Mouse (Mus musculus): ENCODE measurements at regions not wholly inside any gene's neighbourhood (a gene's known extent, or its start where the extent isn't known, plus 50 kb on each side); places are given as distances from the start of the nearest gene placed in this dataset.

GRCm38 (mm10) chr10:117542351-117542750 lies 86.9 kb upstream of the Cpm start:
- DNase-seq (ENCODE audit: low read depth, low spot score), result no peak

- no peak for DNase-seq (ENCODE audit: low read depth, low spot score)
Observed at GRCm38 (mm10) chr10:117541487-117541886, 87.8 kb upstream of the Cpm start.

GRCm38 (mm10) chr10:117540747-117541398 lies 88.4 kb upstream of the Cpm start:
- no peak for DNase-seq (ENCODE audit: low read depth, low spot score)

GRCm38 (mm10) chr10:117540112-117540594 lies 89.1 kb upstream of the Cpm start:
- DNase-seq (ENCODE audit: low read depth, low spot score), result no peak

- DNase-seq (ENCODE audit: low read depth, low spot score), result no peak
Observed at GRCm38 (mm10) chr10:117539532-117539931, 89.8 kb upstream of the Cpm start.

GRCm38 (mm10) chr10:117538725-117539124 lies 90.6 kb upstream of the Cpm start:
- DNase-seq (ENCODE audit: low read depth, low spot score), result no peak

GRCm38 (mm10) chr10:117536769-117537599 lies 92.3 kb upstream of the Cpm start:
- DNase-seq (ENCODE audit: low read depth, low spot score), result no peak

GRCm38 (mm10) chr10:117535843-117536242 lies 93.5 kb upstream of the Cpm start:
- DNase-seq (ENCODE audit: low read depth, low spot score), result no peak

- no peak for DNase-seq (ENCODE audit: low read depth, low spot score)
Observed at GRCm38 (mm10) chr10:117534992-117535719, 94.1 kb upstream of the Cpm start.

GRCm38 (mm10) chr10:117534478-117534877 lies 94.8 kb upstream of the Cpm start:
- no peak for DNase-seq (ENCODE audit: low read depth, low spot score)

- DNase-seq (ENCODE audit: low read depth, low spot score), result no peak
Observed at GRCm38 (mm10) chr10:117533541-117534386, 95.5 kb upstream of the Cpm start.

- no peak for DNase-seq (ENCODE audit: low read depth, low spot score)
Observed at GRCm38 (mm10) chr10:117532750-117533540, 96.4 kb upstream of the Cpm start.

- DNase-seq (ENCODE audit: low read depth, low spot score), result peak; percentile 13
Observed at GRCm38 (mm10) chr10:117531798-117532747, 97.2 kb upstream of the Cpm start.

- DNase-seq (ENCODE audit: low read depth, low spot score), result no peak
Observed at GRCm38 (mm10) chr10:117530859-117531602, 98.3 kb upstream of the Cpm start.

- DNase-seq (ENCODE audit: low read depth, low spot score), result no peak
Observed at GRCm38 (mm10) chr10:117530007-117530858, 99.1 kb upstream of the Cpm start.

GRCm38 (mm10) chr10:117529269-117530006 lies 99.9 kb upstream of the Cpm start:
- DNase-seq (ENCODE audit: low read depth, low spot score), result no peak
